Mouse (Mus musculus) limb, embryonic 10.5 days (tissue): ENCODE data around the gene Cog8. TPM values are rescaled to one million over a fixed set of nuclear protein-coding genes. Genes with fewer than 3 reads are reported as not detected.

Experiments used
- microRNA-seq: library from miRNA; unstranded; fragments of <30 nt; microRNA quantifications from one replicate; pipeline ENCODE4, GENCODE M21; 2017
- polyA plus RNA-seq: library from polyadenylated mRNA; unstranded; fragments of >200 nt; fragmentation: Nextera tagmentation; extraction: Ambion mirVana; gene quantifications from 2 replicates; pipeline ENCODE4 v1.2.1, GENCODE M21; 2016

Gene Cog8
- polyA plus RNA-seq, 1 experiment from 2014 or later, result 46.1 TPM

Small RNA genes within 50 kb of the gene (microRNA-seq; reads per million reads assigned to microRNA genes)
- 1.8 reads per million for gene Mir7075

Other genes with a start within 250 kb of the Cog8 start
- gene Has3, start 186.4 kb downstream of the Cog8 start, polyA plus RNA-seq, result 0.06 and 0.13 TPM in 2 replicates
- 84.7 and 107 TPM in 2 replicates for gene Utp4, start 163.1 kb downstream of the Cog8 start, polyA plus RNA-seq
- 15.8 and 15.9 TPM in 2 replicates for gene Sntb2, start 120.9 kb downstream of the Cog8 start, polyA plus RNA-seq
- gene Vps4a, start 25.5 kb downstream of the Cog8 start, polyA plus RNA-seq, result 56.4 and 67.5 TPM in 2 replicates
- gene Pdf, start 8.1 kb downstream of the Cog8 start, polyA plus RNA-seq, result 61.1 and 64.5 TPM in 2 replicates
- gene Nip7, start 188 bp upstream of the Cog8 start, polyA plus RNA-seq, result 122 and 143 TPM in 2 replicates
- gene Tmed6, start 9.0 kb upstream of the Cog8 start, polyA plus RNA-seq, result 0.34 TPM in 1 of 2 replicates, not detected in the other
- 16.4 and 18.1 TPM in 2 replicates for gene Terf2, start 39.9 kb upstream of the Cog8 start, polyA plus RNA-seq
- 126 and 128 TPM in 2 replicates for gene Cyb5b, start 94.0 kb upstream of the Cog8 start, polyA plus RNA-seq
- 10.0 and 13.0 TPM in 2 replicates for gene Nfat5, start 236.8 kb upstream of the Cog8 start, polyA plus RNA-seq